Mouse (Mus musculus): Measurements from ENCODE around the gene Crb2. TPM values are rescaled to one million over a fixed set of nuclear protein-coding genes. Genes with fewer than 3 reads are reported as not detected.
A peak's percentile ranks its signal among the peaks of the same experiment; 100 is the strongest.

Crb2 gene
- polyA plus RNA-seq, 1 experiment from 2014 or later = 20.5 TPM

GRCm38 (mm10) chr2:37789029-37789428 is 13.0 kb downstream of the Crb2 start:
- no peak for DNase-seq (ENCODE audit: low spot score)
- WGBS = 92% methylated on average over 5 of the region's 5 CpGs
- Histone ChIP-seq H3K27ac (no peak overlapping the region), H3K27me3 (ENCODE audit: insufficient read depth, poor library complexity, severe bottlenecking) (peaks cover 59% of the 10 kb centered on the region), H3K36me3 (peaks cover 95% of the 10 kb centered on the region), H3K9me3 (no peaks in the 10 kb centered on the region), H3K4me3 (no peak overlapping the region), H3K4me1 (replicated peaks) (peaks cover 20% of the 10 kb centered on the region)

GRCm38 (mm10) chr2:37789995-37790394 is 13.9 kb downstream of the Crb2 start:
- H3K9me3 ChIP-seq = no peaks in the 10 kb centered on the region
- H3K4me3 ChIP-seq = no peak overlapping the region
- no peak overlapping the region for H3K27ac ChIP-seq
- DNase-seq (ENCODE audit: low spot score) = no peak
- H3K36me3 ChIP-seq = peaks cover 98% of the 10 kb centered on the region
- WGBS = 86% methylated on average over 10 of the region's 10 CpGs
- peaks cover 64% of the 10 kb centered on the region for H3K27me3 ChIP-seq (ENCODE audit: insufficient read depth, poor library complexity, severe bottlenecking)
- peaks cover 20% of the 10 kb centered on the region for H3K4me1 ChIP-seq (replicated peaks)

DNA sequence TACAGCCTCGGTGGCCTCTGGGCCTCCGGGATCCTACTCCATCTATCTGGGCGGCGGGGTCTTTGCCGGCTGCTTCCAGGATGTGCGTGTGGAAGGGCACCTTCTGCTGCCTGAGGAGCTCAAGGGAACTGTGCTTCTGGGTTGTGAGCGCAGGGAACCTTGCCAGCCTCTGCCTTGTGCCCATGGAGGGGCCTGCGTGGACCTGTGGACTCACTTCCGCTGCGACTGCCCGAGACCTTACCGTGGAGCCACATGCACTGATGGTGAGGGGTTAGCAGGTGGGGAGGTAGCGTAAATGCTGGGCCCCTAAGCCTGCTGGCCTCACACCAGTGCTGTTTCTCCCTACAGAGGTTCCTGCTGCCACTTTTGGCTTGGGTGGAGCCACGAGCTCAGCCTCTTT is 14.7 kb downstream of the Crb2 start:
- H3K36me3 ChIP-seq = peaks cover 98% of the 10 kb centered on the region
- WGBS = 95% methylated on average over 14 of the region's 14 CpGs
- H3K4me1 ChIP-seq (replicated peaks) = peaks cover 25% of the 10 kb centered on the region
- no peak overlapping the region for H3K27ac ChIP-seq
- no peaks in the 10 kb centered on the region for H3K9me3 ChIP-seq
- H3K27me3 ChIP-seq (ENCODE audit: insufficient read depth, poor library complexity, severe bottlenecking) = peaks cover 68% of the 10 kb centered on the region
- no peak for DNase-seq (ENCODE audit: low spot score)
- H3K4me3 ChIP-seq = no peak overlapping the region

- DNase-seq (ENCODE audit: low spot score) = no peak
- H3K4me1 ChIP-seq (replicated peaks) = peaks cover 23% of the 10 kb centered on the region
- WGBS = 89% methylated on average over 4 of the region's 4 CpGs
- no peak overlapping the region for H3K27ac ChIP-seq
- no peaks in the 10 kb centered on the region for H3K9me3 ChIP-seq
- peaks cover 98% of the 10 kb centered on the region for H3K36me3 ChIP-seq
- peaks cover 62% of the 10 kb centered on the region for H3K27me3 ChIP-seq (ENCODE audit: insufficient read depth, poor library complexity, severe bottlenecking)
- H3K4me3 ChIP-seq = no peak overlapping the region
Measured at GRCm38 (mm10) chr2:37791340-37791739, 15.3 kb downstream of the Crb2 start.

- H3K4me3 ChIP-seq = no peak overlapping the region
- DNase-seq (ENCODE audit: low spot score) = no peak
- peaks cover 43% of the 10 kb centered on the region for H3K4me1 ChIP-seq (replicated peaks)
- H3K27ac ChIP-seq = no peak overlapping the region
- H3K27me3 ChIP-seq (ENCODE audit: insufficient read depth, poor library complexity, severe bottlenecking) = peaks cover 42% of the 10 kb centered on the region
- peaks cover 89% of the 10 kb centered on the region for H3K36me3 ChIP-seq
- 76% methylated on average over 1 of the region's 1 CpGs for WGBS
- H3K9me3 ChIP-seq = no peaks in the 10 kb centered on the region
Measured at GRCm38 (mm10) chr2:37796021-37796420, 20.0 kb downstream of the Crb2 start.

- WGBS = 90% methylated on average over 4 of the region's 4 CpGs
- H3K36me3 ChIP-seq = peaks cover 79% of the 10 kb centered on the region
- H3K4me3 ChIP-seq = no peak overlapping the region
- no peaks in the 10 kb centered on the region for H3K9me3 ChIP-seq
- H3K27me3 ChIP-seq (ENCODE audit: insufficient read depth, poor library complexity, severe bottlenecking) = peaks cover 32% of the 10 kb centered on the region
- no peak for DNase-seq (ENCODE audit: low spot score)
- H3K4me1 ChIP-seq (replicated peaks) = peaks cover 51% of the 10 kb centered on the region
- H3K27ac ChIP-seq = no peak overlapping the region
Measured at GRCm38 (mm10) chr2:37797046-37797445, 21.0 kb downstream of the Crb2 start.

DNA sequence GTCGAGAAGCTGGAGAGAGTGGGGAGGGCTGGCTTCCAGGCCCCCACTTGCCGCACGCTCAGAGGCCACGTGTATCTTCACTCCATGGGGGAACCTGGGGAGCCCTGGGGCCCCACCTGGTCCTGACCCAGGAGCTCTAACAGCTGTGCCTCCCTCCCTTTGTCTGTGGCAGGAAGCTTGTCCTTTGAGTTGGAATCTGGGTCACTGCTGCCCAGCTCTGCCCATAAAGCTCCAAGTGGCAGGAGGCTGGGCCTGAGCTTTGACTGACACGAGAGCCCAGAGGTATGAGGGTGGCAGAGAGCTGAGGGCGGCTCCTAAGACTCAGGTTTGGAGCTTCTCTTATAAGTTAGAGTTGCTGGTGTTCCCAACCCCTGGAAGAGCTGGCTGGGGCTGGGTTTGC is 23.1 kb downstream of the Crb2 start:
- H3K27me3 ChIP-seq (ENCODE audit: insufficient read depth, poor library complexity, severe bottlenecking) = peaks cover 13% of the 10 kb centered on the region
- H3K4me1 ChIP-seq (replicated peaks) = peaks cover 49% of the 10 kb centered on the region
- no peaks in the 10 kb centered on the region for H3K9me3 ChIP-seq
- H3K36me3 ChIP-seq = peaks cover 61% of the 10 kb centered on the region
- 67% methylated on average over 6 of the region's 6 CpGs for WGBS
- no peak for DNase-seq (ENCODE audit: low spot score)
- no peak overlapping the region for H3K4me3 ChIP-seq
- peak overlapping the region; percentile 43; the same call in 1 of the 2 replicates for H3K27ac ChIP-seq

- DNase-seq (ENCODE audit: low spot score) = no peak
- Histone ChIP-seq H3K27ac (0 out of 2 replicates have a peak overlapping the region, but pooled peaks have one; percentile 67), H3K4me3 (no peak overlapping the region), H3K9me3 (no peaks in the 10 kb centered on the region), H3K4me1 (replicated peaks) (peaks cover 37% of the 10 kb centered on the region), H3K27me3 (ENCODE audit: insufficient read depth, poor library complexity, severe bottlenecking) (no peaks in the 10 kb centered on the region), H3K36me3 (peaks cover 35% of the 10 kb centered on the region)
- WGBS = 87% methylated on average over 4 of the region's 4 CpGs
Measured at GRCm38 (mm10) chr2:37801687-37802086, 25.6 kb downstream of the Crb2 start.

DNA sequence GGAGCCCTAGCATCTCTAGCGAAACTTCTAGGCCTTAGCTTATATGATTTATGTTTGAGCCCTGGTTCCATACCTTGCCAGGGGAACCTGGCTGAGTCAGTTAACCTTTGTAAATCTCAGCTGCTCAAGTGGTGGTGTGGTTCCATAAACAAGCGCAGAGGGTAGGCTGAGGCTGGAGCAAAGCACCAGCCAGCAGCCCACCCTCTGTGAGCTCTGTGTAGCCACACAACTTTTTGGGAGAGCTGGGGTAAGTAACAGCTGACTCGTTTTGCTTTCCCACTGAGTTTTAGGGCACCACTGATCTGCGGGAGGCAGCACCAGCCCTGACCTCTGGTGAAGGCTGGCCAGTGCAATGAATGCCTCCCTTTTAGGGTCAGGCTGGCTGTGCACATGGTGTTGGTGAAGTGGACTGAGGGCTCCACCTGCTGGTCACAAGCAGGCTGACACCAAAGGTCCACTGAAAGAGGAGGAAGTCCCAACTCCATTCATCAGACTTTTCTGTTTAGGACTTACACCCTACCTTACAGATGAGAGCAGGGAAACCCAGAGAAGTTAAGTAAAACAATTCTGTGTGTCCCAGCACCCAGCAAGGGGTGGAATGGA is 26.7 kb downstream of the Crb2 start:
- peaks cover 25% of the 10 kb centered on the region for H3K36me3 ChIP-seq
- H3K27ac ChIP-seq = peak overlapping the region; percentile 66; the same call in 1 of the 2 replicates
- H3K4me1 ChIP-seq (replicated peaks) = peaks cover 33% of the 10 kb centered on the region
- no peaks in the 10 kb centered on the region for H3K27me3 ChIP-seq (ENCODE audit: insufficient read depth, poor library complexity, severe bottlenecking)
- WGBS = 45% methylated on average over 4 of the region's 4 CpGs
- peak; percentile 83 for DNase-seq (ENCODE audit: low spot score)
- H3K4me3 ChIP-seq = no peak overlapping the region
- no peaks in the 10 kb centered on the region for H3K9me3 ChIP-seq

- Histone ChIP-seq H3K36me3 (no peaks in the 10 kb centered on the region), H3K9me3 (no peaks in the 10 kb centered on the region), H3K27ac (no peak overlapping the region), H3K4me1 (replicated peaks) (peaks cover 19% of the 10 kb centered on the region), H3K27me3 (ENCODE audit: insufficient read depth, poor library complexity, severe bottlenecking) (peaks cover 3% of the 10 kb centered on the region), H3K4me3 (no peak overlapping the region)
- WGBS = 77% methylated on average over 2 of the region's 2 CpGs
- no peak for DNase-seq (ENCODE audit: low spot score)
Measured at GRCm38 (mm10) chr2:37811682-37812081, 35.6 kb downstream of the Crb2 start.

DNA sequence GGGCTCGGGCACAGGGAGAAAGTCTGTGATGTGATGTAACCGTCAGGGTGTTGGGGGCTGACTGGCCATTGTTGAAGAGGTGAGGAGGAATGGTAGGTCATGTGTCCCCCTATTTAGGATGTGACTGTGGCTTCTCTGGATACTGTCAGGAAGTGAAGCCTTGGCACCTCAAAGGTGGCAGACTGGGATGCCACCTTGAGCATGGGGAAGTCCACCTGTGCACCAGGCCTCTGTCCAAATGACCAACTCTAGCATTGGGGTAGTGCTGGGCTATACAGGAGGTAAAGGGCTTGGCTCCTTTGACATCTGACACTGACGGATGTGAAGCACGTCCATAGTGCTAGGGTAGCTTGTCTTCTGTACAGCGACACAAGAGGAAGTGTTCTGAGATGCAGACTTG is 36.4 kb downstream of the Crb2 start:
- WGBS = 93% methylated on average over 5 of the region's 5 CpGs
- H3K4me3 ChIP-seq = no peak overlapping the region
- H3K4me1 ChIP-seq (replicated peaks) = peaks cover 19% of the 10 kb centered on the region
- DNase-seq (ENCODE audit: low spot score) = no peak
- no peaks in the 10 kb centered on the region for H3K9me3 ChIP-seq
- no peaks in the 10 kb centered on the region for H3K36me3 ChIP-seq
- no peak overlapping the region for H3K27ac ChIP-seq
- H3K27me3 ChIP-seq (ENCODE audit: insufficient read depth, poor library complexity, severe bottlenecking) = peaks cover 7% of the 10 kb centered on the region

- DNase-seq (ENCODE audit: low spot score) = no peak
- H3K27me3 ChIP-seq (ENCODE audit: insufficient read depth, poor library complexity, severe bottlenecking) = peaks cover 10% of the 10 kb centered on the region
- H3K36me3 ChIP-seq = no peaks in the 10 kb centered on the region
- H3K4me3 ChIP-seq = no peak overlapping the region
- no peak overlapping the region for H3K27ac ChIP-seq
- no peaks in the 10 kb centered on the region for H3K9me3 ChIP-seq
- peaks cover 33% of the 10 kb centered on the region for H3K4me1 ChIP-seq (replicated peaks)
- WGBS = 81% methylated on average over 8 of the region's 8 CpGs
Measured at GRCm38 (mm10) chr2:37814820-37815361, 38.8 kb downstream of the Crb2 start.

GRCm38 (mm10) chr2:37815676-37816075 is 39.6 kb downstream of the Crb2 start:
- H3K27ac ChIP-seq = no peak overlapping the region
- DNase-seq (ENCODE audit: low spot score) = peak; percentile 84
- H3K4me1 ChIP-seq (replicated peaks) = peaks cover 38% of the 10 kb centered on the region
- no peak overlapping the region for H3K4me3 ChIP-seq
- no peaks in the 10 kb centered on the region for H3K36me3 ChIP-seq
- H3K27me3 ChIP-seq (ENCODE audit: insufficient read depth, poor library complexity, severe bottlenecking) = peaks cover 10% of the 10 kb centered on the region
- 11% methylated on average over 3 of the region's 3 CpGs for WGBS
- H3K9me3 ChIP-seq = no peaks in the 10 kb centered on the region

All from hindbrain, embryonic 10.5 days (tissue).